Mouse (Mus musculus): ENCODE results near the gene Frmd4a.

- TF ChIP-seq CTCF (IDR thresholded peaks at IDR 0.05; ENCODE audit: low read depth, low read length) (no peak), GATA1 (IDR thresholded peaks at IDR 0.05; ENCODE audit: borderline replicate concordance, low read length) (no peak)
These were observed 175.7 kb downstream of the Frmd4a start for GRCm38 (mm10) chr2:4193206-4193605.

Data from G1E (cell line).